Comparison of ENCODE assay signal across 1 mouse cellular context in the genomic region with DNA sequence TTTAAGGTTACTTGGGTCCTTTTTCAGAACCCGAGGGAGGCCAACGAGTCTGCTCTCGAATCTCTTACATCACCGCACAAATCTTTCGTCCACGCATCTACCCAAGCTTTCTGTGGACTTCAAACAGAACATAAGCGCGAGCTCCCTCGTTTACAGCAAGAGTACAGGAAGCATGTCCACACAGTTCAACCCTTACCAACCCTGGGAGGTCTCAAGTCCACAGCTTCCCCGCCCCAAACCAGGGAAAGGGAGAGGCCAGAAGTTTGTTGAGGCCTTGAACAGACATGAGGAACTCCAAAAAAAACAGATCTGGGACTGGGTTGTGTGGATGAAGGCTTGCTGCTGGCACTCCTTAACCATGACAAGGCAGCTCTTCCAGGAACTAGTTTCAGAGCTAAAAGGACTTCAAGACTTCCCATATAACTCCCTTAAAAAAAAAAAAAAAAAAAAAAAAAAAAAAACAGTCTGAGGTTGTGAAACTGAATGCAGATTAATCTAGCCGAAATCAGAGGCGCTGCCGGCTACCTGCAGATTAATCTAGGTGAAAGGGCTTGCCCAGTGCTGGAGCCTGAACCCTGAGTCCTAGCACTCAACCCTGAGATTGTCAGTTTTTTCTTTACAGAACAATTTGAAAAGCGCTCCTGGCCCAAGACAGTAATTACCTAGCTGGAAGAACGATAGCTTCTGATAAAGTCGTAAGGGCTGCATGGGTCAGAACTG.
TF ChIP-seq lines count a peak whose summit lies in the region.

No protein-coding gene starts in this region.

TF ChIP-seq in CH12.LX, 34 proteins besides CTCF, POLR2A, EP300 and RAD21 (continued from another document):
- no peak for TF ChIP-seq MAZ (IDR thresholded peaks at IDR 0.05; ENCODE audit: low read depth, low read length)
- no peak for TF ChIP-seq ELF1 (IDR thresholded peaks at IDR 0.05; ENCODE audit: low read depth, low read length)
